Mouse (Mus musculus) E14TG2a.4 (cell line): ENCODE measurements around the gene Rab13.

Experiments used
- CTCF ChIP-seq: conservative IDR thresholded peaks from 2 replicates; pipeline ENCODE4 v1.5.1; 2014; ENCODE audit warnings: low read length
- NANOG ChIP-seq: IDR thresholded peaks from 2 replicates; pipeline ENCODE4 v1.6.1; 2014; ENCODE audit warnings: borderline replicate concordance, low read length, mixed read lengths
- POU5F1 ChIP-seq: IDR thresholded peaks from 2 replicates; pipeline ENCODE4 v1.6.1; 2014; ENCODE audit warnings: low read length, borderline replicate concordance

DNA sequence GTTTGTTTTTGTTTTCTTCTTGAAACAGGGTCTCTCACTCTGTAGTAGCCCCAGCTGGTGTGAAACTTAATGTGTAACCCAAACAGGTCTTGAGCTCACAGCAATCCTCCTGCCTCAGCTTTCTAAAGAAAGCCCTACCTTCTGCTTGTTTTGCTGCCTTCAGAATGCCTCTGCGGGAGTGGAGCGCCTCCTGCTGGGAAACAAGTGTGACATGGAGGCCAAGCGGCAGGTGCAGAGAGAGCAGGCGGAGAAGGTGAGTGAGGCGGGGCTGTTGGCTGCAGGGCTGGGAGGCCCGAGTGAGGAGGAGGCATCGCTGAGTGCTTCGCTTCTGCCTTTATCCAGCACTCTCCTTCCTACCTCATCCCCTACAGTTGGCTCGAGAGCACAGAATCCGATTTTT is 10.8 kb downstream of the Rab13 start:
- TF ChIP-seq CTCF (peak; percentile 48), NANOG (no peak), POU5F1 (no peak)
